Mouse (Mus musculus) heart, postnatal 0 days (tissue): ENCODE measurements around the gene Baz2b. TPM values are rescaled to one million over a fixed set of nuclear protein-coding genes. Genes with fewer than 3 reads are reported as not detected.
A peak's percentile ranks its signal among the peaks of the same experiment; 100 is the strongest.

ENCODE experiments used
- ATAC-seq: fragments of 200-750 bp; cut with Nextera tagmentation; 2 replicates; pipeline ENCODE4 v1.8.0; 2017; ENCODE audit warnings: low read depth, moderate number of reproducible peaks, moderate library complexity; ENCODE audit not compliant: insufficient read depth
- DNase-seq: peaks from one replicate; pipeline ENCODE4 v3.0.0-alpha.2; 2016; ENCODE audit warnings: low spot score
- H3K27ac ChIP-seq: fragments of 300-500 bp; sonication (generic); 2 replicates; pipeline ENCODE4 v1.5.1; 2014; ENCODE audit warnings: low read depth, mild to moderate bottlenecking
- H3K27me3 ChIP-seq: fragments of 300-500 bp; sonication (generic); 2 replicates; pipeline ENCODE4 v1.6.1; 2014; ENCODE audit warnings: low read length, mixed read lengths; ENCODE audit not compliant: control insufficient read depth, insufficient read depth
- H3K36me3 ChIP-seq: fragments of 300-500 bp; sonication (generic); replicated peaks from 2 replicates; pipeline ENCODE4 v1.6.1; 2014; ENCODE audit warnings: low read length, mixed read lengths; ENCODE audit not compliant: control insufficient read depth, insufficient read depth
- H3K4me1 ChIP-seq: fragments of 300-500 bp; sonication (generic); 2 replicates; pipeline ENCODE4 v1.6.1; 2014; ENCODE audit warnings: antibody characterized with exemption; ENCODE audit not compliant: control insufficient read depth, insufficient read depth
- H3K4me2 ChIP-seq: fragments of 300-500 bp; sonication (generic); 2 replicates; pipeline ENCODE4 v1.6.1; 2014; ENCODE audit warnings: low read depth, mild to moderate bottlenecking, low read length, moderate library complexity
- H3K4me3 ChIP-seq: fragments of 300-500 bp; sonication (generic); 2 replicates; pipeline ENCODE4 v1.5.1; 2014; ENCODE audit warnings: low read depth, low read length
- H3K9ac ChIP-seq: fragments of 300-500 bp; sonication (generic); replicated peaks from 2 replicates; pipeline ENCODE4 v1.6.1; 2014; ENCODE audit warnings: low read depth, low read length, mixed read lengths
- H3K9me3 ChIP-seq: fragments of 300-500 bp; sonication (generic); replicated peaks from 2 replicates; pipeline ENCODE4 v1.6.1; 2016; ENCODE audit warnings: low read length; ENCODE audit not compliant: control insufficient read depth
- CTCF ChIP-seq: IDR thresholded peaks from 2 replicates; pipeline ENCODE4 v1.5.1; 2016; ENCODE audit warnings: antibody characterized with exemption, control low read depth, low read depth
- EP300 ChIP-seq: IDR thresholded peaks from 2 replicates; pipeline ENCODE4 v1.6.1; 2016; ENCODE audit warnings: antibody characterized with exemption, low read depth
- WGBS: fragments of 180-500 bp; shearing (Covaris S2); extraction: QIAGEN DNeasy Blood & Tissue Kit; methylation state at CpG from one replicate; pipeline ENCODE4 v1.1.7; 2014; 5-methylcytosine and 5-hydroxymethylcytosine counted together
- polyA plus RNA-seq: library from polyadenylated mRNA; unstranded; fragments of >200 nt; fragmentation: Nextera tagmentation; extraction: Ambion mirVana; gene quantifications from 2 replicates; pipeline ENCODE4 v1.2.1, GENCODE M21; 2015
- total RNA-seq: library from RNA; depleted of rRNA; stranded (reverse); fragments of >200 nt; gene quantifications from 2 replicates; pipeline ENCODE4 v1.2.3, GENCODE M21; 2014; ENCODE audit warnings: low replicate concordance

Gene Baz2b
- total and polyA plus RNA-seq, 2 experiments from 2014 or later, result 40.3 to 46.2 TPM

- 77% methylated on average over 10 of the region's 10 CpGs for WGBS
- Histone ChIP-seq H3K4me1 (no peaks in the 10 kb centered on the region), H3K4me2 (no peak overlapping the region), H3K27ac (no peak overlapping the region), H3K9me3 (no peaks in the 10 kb centered on the region), H3K27me3 (no peaks in the 10 kb centered on the region), H3K9ac (no peak overlapping the region), H3K4me3 (no peak overlapping the region), H3K36me3 (no peaks in the 10 kb centered on the region)
- TF ChIP-seq EP300, result no peak
- TF ChIP-seq CTCF, result no peak
- ATAC-seq, result no peak
- DNase-seq, result no peak
Observed at GRCm38 (mm10) chr2:60018875-60019501, 190.7 kb downstream of the Baz2b start.

- no peak overlapping the region for H3K27ac ChIP-seq
- no peaks in the 10 kb centered on the region for H3K9me3 ChIP-seq
- H3K36me3 ChIP-seq, result no peaks in the 10 kb centered on the region
- 83% methylated on average over 3 of the region's 3 CpGs for WGBS
- H3K4me1 ChIP-seq, result no peaks in the 10 kb centered on the region
- no peaks in the 10 kb centered on the region for H3K27me3 ChIP-seq
- DNase-seq, result no peak
- H3K9ac ChIP-seq, result no peak overlapping the region
- H3K4me3 ChIP-seq, result no peak overlapping the region
- TF ChIP-seq CTCF, result no peak
- no peak for TF ChIP-seq EP300
- H3K4me2 ChIP-seq, result no peak overlapping the region
- no peak for ATAC-seq
Observed at GRCm38 (mm10) chr2:60011526-60011925, 198.1 kb downstream of the Baz2b start.

GRCm38 (mm10) chr2:60003665-60004045, 206.0 kb downstream of the Baz2b start:
- H3K4me3 ChIP-seq, result no peak overlapping the region
- WGBS, result 94% methylated on average over 5 of the region's 5 CpGs
- H3K27me3 ChIP-seq, result no peaks in the 10 kb centered on the region
- no peaks in the 10 kb centered on the region for H3K9me3 ChIP-seq
- H3K27ac ChIP-seq, result no peak overlapping the region
- DNase-seq (no peak), ATAC-seq (no peak)
- no peak overlapping the region for H3K9ac ChIP-seq
- H3K36me3 ChIP-seq, result peaks cover 27% of the 10 kb centered on the region
- no peak overlapping the region for H3K4me2 ChIP-seq
- TF ChIP-seq EP300 (no peak), CTCF (no peak)
- H3K4me1 ChIP-seq, result no peaks in the 10 kb centered on the region

- 42% methylated on average over 5 of the region's 5 CpGs for WGBS
- TF ChIP-seq EP300, result no peak
- no peak for TF ChIP-seq CTCF
Observed at GRCm38 (mm10) chr2:60003038-60003664, 206.5 kb downstream of the Baz2b start.

GRCm38 (mm10) chr2:60000268-60000667, 209.4 kb downstream of the Baz2b start:
- H3K4me3 ChIP-seq, result no peak overlapping the region
- no peaks in the 10 kb centered on the region for H3K27me3 ChIP-seq
- DNase-seq, result no peak
- no peaks in the 10 kb centered on the region for H3K9me3 ChIP-seq
- no peak overlapping the region for H3K9ac ChIP-seq
- 0 out of 2 replicates have a peak, but pooled peaks cover 4% of the 10 kb centered on the region for H3K4me1 ChIP-seq
- no peak overlapping the region for H3K4me2 ChIP-seq
- TF ChIP-seq EP300, result no peak
- no peak for TF ChIP-seq CTCF
- peaks cover 20% of the 10 kb centered on the region for H3K36me3 ChIP-seq
- H3K27ac ChIP-seq, result no peak overlapping the region
- no peak for ATAC-seq
- 96% methylated on average over 4 of the region's 4 CpGs for WGBS

More at GRCm38 (mm10) chr2:60003038-60003664, 206.5 kb downstream of the Baz2b start:
- H3K4me1 ChIP-seq, result no peaks in the 10 kb centered on the region
- ATAC-seq, result 0 out of 2 replicates have a peak, but pooled peaks have one; percentile 33
- H3K9me3 ChIP-seq, result no peaks in the 10 kb centered on the region
- no peak overlapping the region for H3K9ac ChIP-seq
- peaks cover 27% of the 10 kb centered on the region for H3K36me3 ChIP-seq
- no peak overlapping the region for H3K4me3 ChIP-seq
- H3K4me2 ChIP-seq, result no peak overlapping the region
- H3K27me3 ChIP-seq, result no peaks in the 10 kb centered on the region
- peak overlapping the region; percentile 23; the same call in 1 of the 2 replicates for H3K27ac ChIP-seq
- DNase-seq, result no peak
